Mouse (Mus musculus) G1E (cell line): ENCODE data around the gene Cc2d1b. TPM values are rescaled to one million over a fixed set of nuclear protein-coding genes. Genes with fewer than 3 reads are reported as not detected.

Experiments
- ATAC-seq: 2 replicates; pipeline ENCODE4 v1.8.0; 2016; ENCODE audit warnings: mild to moderate bottlenecking; ENCODE audit not compliant: insufficient number of reproducible peaks, poor library complexity, low FRiP score, severe bottlenecking; ENCODE audit errors: extremely low read depth
- DNase-seq: peaks from one replicate; pipeline ENCODE4 v3.0.0; 2012; ENCODE audit warnings: low spot score
- H3K27me3 ChIP-seq: 2 replicates; pipeline ENCODE4 v1.6.1; 2012; ENCODE audit warnings: mild to moderate bottlenecking, low read length, inconsistent platforms; ENCODE audit not compliant: insufficient read depth
- H3K36me3 ChIP-seq: replicated peaks from 2 replicates; pipeline ENCODE3; 2012; ENCODE audit warnings: mild to moderate bottlenecking, inconsistent platforms
- H3K4me1 ChIP-seq: 2 replicates; pipeline ENCODE4 v1.6.1; 2012; ENCODE audit warnings: low read depth, low read length, inconsistent platforms, mixed read lengths; ENCODE audit not compliant: insufficient read depth
- H3K4me3 ChIP-seq: 2 replicates; pipeline ENCODE4 v1.5.1; 2012; ENCODE audit warnings: low read depth, mild to moderate bottlenecking, inconsistent platforms, low read length, moderate library complexity, mixed read lengths
- H3K9me3 ChIP-seq: replicated peaks from 2 replicates; pipeline ENCODE4 v1.6.1; 2012; ENCODE audit warnings: inconsistent platforms
- CTCF ChIP-seq: IDR thresholded peaks from 2 replicates; pipeline ENCODE4 v1.5.1; 2012; ENCODE audit warnings: low read depth, low read length, inconsistent platforms, mixed read lengths
- GATA1 ChIP-seq: IDR thresholded peaks from 2 replicates; pipeline ENCODE4 v1.6.1; 2012; ENCODE audit warnings: borderline replicate concordance, low read length, inconsistent platforms, mixed read lengths
- GATA2 ChIP-seq: IDR thresholded peaks from 2 replicates; pipeline ENCODE4 v1.6.1; 2012; ENCODE audit warnings: low read depth, low read length, inconsistent platforms, borderline replicate concordance
- POLR2AphosphoS5 ChIP-seq: IDR thresholded peaks from 2 replicates; pipeline ENCODE4 v1.6.1; 2012; ENCODE audit warnings: low read depth, low read length, inconsistent platforms; ENCODE audit not compliant: insufficient replicate concordance
- TAL1 ChIP-seq: conservative IDR thresholded peaks from 2 replicates; pipeline ENCODE4 v1.6.1; 2012; ENCODE audit warnings: low read depth, low read length, inconsistent platforms, mixed read lengths
- polyA plus RNA-seq: library from polyadenylated mRNA; stranded (reverse); fragments of >175 nt; gene quantifications from 2 replicates; pipeline ENCODE4 v1.2.3, GENCODE M21; 2012
- total RNA-seq, 2 experiments: library from RNA; stranded (forward) in 1 of 2; stranded (reverse) in 1 of 2; fragments of 200-1000 nt in 1 of 2; fragments of >200 nt in 1 of 2; fragmentation: Nextera tagmentation in 1 of 2; gene quantifications; 2 replicates each; pipeline ENCODE4 v1.2.3; 2014 to 2017

Cc2d1b gene
- total and polyA plus RNA-seq, 3 experiments, result 35.0 to 85.8 (median 73.5) TPM

DNA sequence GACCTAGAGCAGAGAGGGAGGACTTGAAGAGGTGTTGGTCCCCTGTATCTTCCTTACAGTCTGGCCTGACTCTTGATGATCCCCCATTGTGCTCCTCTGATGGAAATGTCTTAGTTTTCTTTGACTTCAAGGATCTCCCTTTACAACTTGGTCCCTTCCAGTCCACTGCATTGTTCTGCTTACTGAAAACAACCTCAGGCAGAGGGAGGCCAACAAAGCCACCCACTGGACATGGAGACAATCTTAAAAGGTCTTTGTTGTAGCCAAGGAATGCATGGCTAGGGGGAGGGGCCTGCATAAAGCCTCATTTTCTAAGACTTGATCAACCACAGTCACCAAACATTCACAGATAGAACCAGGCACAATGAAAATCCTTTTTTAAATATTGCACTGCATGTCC, 15.4 kb downstream of the Cc2d1b start:
- no peak for ATAC-seq
- no peak for DNase-seq
- peaks cover 61% of the 10 kb centered on the region for H3K36me3 ChIP-seq
- H3K4me3 ChIP-seq, result no peak overlapping the region
- H3K27me3 ChIP-seq, result no peaks in the 10 kb centered on the region
- peaks cover 15% of the 10 kb centered on the region; the same call in 1 of the 2 replicates for H3K4me1 ChIP-seq
- TF ChIP-seq GATA1 (no peak), CTCF (no peak), TAL1 (no peak), POLR2AphosphoS5 (no peak), GATA2 (no peak)
- no peaks in the 10 kb centered on the region for H3K9me3 ChIP-seq

DNA sequence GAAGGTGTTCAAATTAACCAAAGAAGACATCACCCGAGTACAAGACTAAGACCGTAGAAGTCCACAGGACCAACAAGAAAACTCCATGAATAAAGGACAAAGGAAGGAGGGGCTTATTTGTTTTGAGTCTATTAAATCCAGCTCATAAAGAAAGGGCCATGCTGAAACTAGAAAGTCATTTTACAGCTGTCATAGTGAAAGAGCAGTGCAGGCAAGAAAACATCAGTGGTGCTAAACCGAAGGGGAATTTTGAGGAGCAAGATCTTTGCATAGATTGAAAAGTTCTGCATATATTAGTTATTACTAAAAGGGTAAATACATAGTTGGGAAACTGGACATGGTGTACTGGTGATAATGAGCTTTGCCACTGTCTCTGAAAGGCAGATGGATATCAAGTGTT, 18.0 kb downstream of the Cc2d1b start:
- no peaks in the 10 kb centered on the region for H3K27me3 ChIP-seq
- peaks cover 36% of the 10 kb centered on the region for H3K36me3 ChIP-seq
- DNase-seq, result no peak
- ATAC-seq, result no peak
- TF ChIP-seq GATA2 (no peak), POLR2AphosphoS5 (no peak), TAL1 (no peak), CTCF (no peak), GATA1 (no peak)
- no peak overlapping the region for H3K4me3 ChIP-seq
- no peaks in the 10 kb centered on the region for H3K9me3 ChIP-seq
- H3K4me1 ChIP-seq, result peaks cover 15% of the 10 kb centered on the region; the same call in 1 of the 2 replicates

DNA sequence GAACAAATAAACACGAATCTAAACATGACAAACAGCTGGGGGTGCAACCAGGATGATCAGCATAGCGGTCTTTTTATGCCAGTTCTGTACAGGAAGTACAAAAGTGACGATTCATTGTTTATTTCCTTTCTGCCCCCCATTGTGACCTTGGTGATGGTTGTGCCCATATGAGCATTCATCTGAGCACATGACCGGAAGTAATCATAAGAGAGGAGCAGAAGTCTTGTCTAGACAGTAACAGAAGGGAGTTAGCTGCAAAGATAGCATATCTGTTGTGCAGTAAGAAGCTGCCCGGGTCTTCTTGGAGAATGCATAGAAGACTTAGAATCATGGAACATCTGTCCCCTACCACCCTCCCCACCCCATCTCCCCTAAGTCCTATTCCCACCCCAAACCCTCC, 19.0 kb downstream of the Cc2d1b start:
- peaks cover 26% of the 10 kb centered on the region for H3K36me3 ChIP-seq
- peaks cover 11% of the 10 kb centered on the region; the same call in 1 of the 2 replicates for H3K4me1 ChIP-seq
- TF ChIP-seq GATA2 (no peak), CTCF (no peak), TAL1 (no peak), GATA1 (no peak), POLR2AphosphoS5 (no peak)
- DNase-seq, result no peak
- no peak overlapping the region for H3K4me3 ChIP-seq
- no peaks in the 10 kb centered on the region for H3K9me3 ChIP-seq
- no peaks in the 10 kb centered on the region for H3K27me3 ChIP-seq
- peak; percentile 70 for ATAC-seq

DNA sequence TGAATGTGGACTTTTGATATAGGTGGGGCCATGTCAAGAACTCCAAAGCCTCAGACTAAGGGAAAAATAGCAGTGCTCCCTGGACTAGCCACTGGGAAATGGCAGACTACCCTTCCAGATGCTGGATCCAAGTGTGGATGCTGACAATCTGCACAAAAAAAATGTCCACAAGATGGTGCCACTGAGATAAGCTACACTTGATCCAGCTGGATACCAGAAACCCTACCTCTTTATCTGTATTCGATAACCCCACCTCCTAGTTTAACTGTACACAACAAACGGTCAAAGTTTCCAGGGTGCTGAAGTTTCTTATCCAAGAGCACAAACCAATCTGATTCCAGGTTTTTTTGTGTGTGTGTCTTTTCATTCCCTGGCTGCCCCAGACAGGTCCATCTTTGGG, 44.7 kb downstream of the Cc2d1b start:
- no peak for ATAC-seq
- Histone ChIP-seq H3K4me3 (no peak overlapping the region), H3K36me3 (no peaks in the 10 kb centered on the region), H3K27me3 (peaks cover 7% of the 10 kb centered on the region; the same call in 1 of the 2 replicates), H3K9me3 (no peaks in the 10 kb centered on the region), H3K4me1 (no peaks in the 10 kb centered on the region)
- no peak for TF ChIP-seq GATA1
- TF ChIP-seq GATA2, result no peak
- TF ChIP-seq CTCF, result no peak
- TF ChIP-seq POLR2AphosphoS5, result no peak
- no peak for TF ChIP-seq TAL1
- DNase-seq, result no peak

Other genes starting within 250 kb of the Cc2d1b start
- not detected in 2 replicates for gene Shisal2a, start 236.6 kb upstream of the Cc2d1b start, total RNA-seq (2014; fragmentation: Nextera tagmentation)
- not detected in 2 replicates for gene Shisal2a, start 236.6 kb upstream of the Cc2d1b start, total RNA-seq (2017)
- gene Shisal2a, start 236.6 kb upstream of the Cc2d1b start, polyA plus RNA-seq, result not detected in 2 replicates
- gene Gpx7, start 213.0 kb upstream of the Cc2d1b start, total RNA-seq (2014; fragmentation: Nextera tagmentation), result not detected in 2 replicates
- gene Gpx7, start 213.0 kb upstream of the Cc2d1b start, total RNA-seq (2017), result 0.11 TPM in 1 of 2 replicates, not detected in the other
- not detected in 2 replicates for gene Gpx7, start 213.0 kb upstream of the Cc2d1b start, polyA plus RNA-seq
- gene Tut4, start 160.5 kb upstream of the Cc2d1b start, total RNA-seq (2014; fragmentation: Nextera tagmentation), result 305 and 351 TPM in 2 replicates
- gene Tut4, start 160.5 kb upstream of the Cc2d1b start, total RNA-seq (2017), result 36.6 and 49.0 TPM in 2 replicates
- 38.8 and 41.8 TPM in 2 replicates for gene Tut4, start 160.5 kb upstream of the Cc2d1b start, polyA plus RNA-seq
- 49.0 and 61.0 TPM in 2 replicates for gene Prpf38a, start 40.6 kb upstream of the Cc2d1b start, total RNA-seq (2014; fragmentation: Nextera tagmentation)
- 123 and 134 TPM in 2 replicates for gene Prpf38a, start 40.6 kb upstream of the Cc2d1b start, total RNA-seq (2017)
- 3.6 and 5.1 TPM in 2 replicates for gene Prpf38a, start 40.6 kb upstream of the Cc2d1b start, polyA plus RNA-seq
- 24.0 and 26.7 TPM in 2 replicates for gene Orc1, start 40.5 kb upstream of the Cc2d1b start, total RNA-seq (2014; fragmentation: Nextera tagmentation)
- gene Orc1, start 40.5 kb upstream of the Cc2d1b start, total RNA-seq (2017), result 21.3 and 22.9 TPM in 2 replicates
- 24.3 and 24.7 TPM in 2 replicates for gene Orc1, start 40.5 kb upstream of the Cc2d1b start, polyA plus RNA-seq
- gene 3110021N24Rik, start 99.7 kb downstream of the Cc2d1b start, total RNA-seq (2014; fragmentation: Nextera tagmentation), result not detected in 2 replicates
- gene 3110021N24Rik, start 99.7 kb downstream of the Cc2d1b start, total RNA-seq (2017), result 0.05 TPM in 1 of 2 replicates, not detected in the other
- not detected in 2 replicates for gene 3110021N24Rik, start 99.7 kb downstream of the Cc2d1b start, polyA plus RNA-seq
- gene Zfyve9, start 160.9 kb downstream of the Cc2d1b start, total RNA-seq (2014; fragmentation: Nextera tagmentation), result not detected in 2 replicates
- 0.16 and 0.17 TPM in 2 replicates for gene Zfyve9, start 160.9 kb downstream of the Cc2d1b start, total RNA-seq (2017)
- gene Zfyve9, start 160.9 kb downstream of the Cc2d1b start, polyA plus RNA-seq, result not detected in 2 replicates
- gene Btf3l4, start 213.7 kb downstream of the Cc2d1b start, total RNA-seq (2014; fragmentation: Nextera tagmentation), result 115 and 119 TPM in 2 replicates
- gene Btf3l4, start 213.7 kb downstream of the Cc2d1b start, total RNA-seq (2017), result 62.1 and 88.3 TPM in 2 replicates
- gene Btf3l4, start 213.7 kb downstream of the Cc2d1b start, polyA plus RNA-seq, result 8.8 and 9.8 TPM in 2 replicates
- gene Txndc12, start 214.7 kb downstream of the Cc2d1b start, total RNA-seq (2014; fragmentation: Nextera tagmentation), result 76.2 and 79.1 TPM in 2 replicates
- 54.4 and 56.6 TPM in 2 replicates for gene Txndc12, start 214.7 kb downstream of the Cc2d1b start, total RNA-seq (2017)
- gene Txndc12, start 214.7 kb downstream of the Cc2d1b start, polyA plus RNA-seq, result 7.7 and 10.2 TPM in 2 replicates
- gene Kti12, start 227.8 kb downstream of the Cc2d1b start, total RNA-seq (2014; fragmentation: Nextera tagmentation), result 32.5 and 34.4 TPM in 2 replicates
- gene Kti12, start 227.8 kb downstream of the Cc2d1b start, total RNA-seq (2017), result 36.9 and 39.3 TPM in 2 replicates
- 89.1 and 98.8 TPM in 2 replicates for gene Kti12, start 227.8 kb downstream of the Cc2d1b start, polyA plus RNA-seq
- not detected in 2 replicates for gene A730015C16Rik, start 228.7 kb downstream of the Cc2d1b start, total RNA-seq (2014; fragmentation: Nextera tagmentation)
- 0.35 and 0.60 TPM in 2 replicates for gene A730015C16Rik, start 228.7 kb downstream of the Cc2d1b start, total RNA-seq (2017)
- 0.07 TPM in 1 of 2 replicates, not detected in the other for gene A730015C16Rik, start 228.7 kb downstream of the Cc2d1b start, polyA plus RNA-seq